Mouse (Mus musculus) spleen, adult 2 months (tissue): ENCODE measurements around the gene Klrb1b. TPM values are rescaled to one million over a fixed set of nuclear protein-coding genes. Genes with fewer than 3 reads are reported as not detected.

Source experiments
- DNase-seq, 2 experiments: peaks; one replicate each; pipeline versions ENCODE4 v3.0.0 to v3.0.0-alpha.2; 2012 to 2021; ENCODE audit warnings: low spot score in 2 of 2, low read depth in 1 of 2
- H3K27ac ChIP-seq: fragments of 200-500 bp; 2 replicates; pipeline ENCODE4 v1.5.1; 2012; ENCODE audit warnings: low read length, inconsistent platforms; ENCODE audit not compliant: insufficient read depth
- H3K27me3 ChIP-seq: fragments of 200-500 bp; 2 replicates; pipeline ENCODE4 v1.6.1; 2012; ENCODE audit warnings: mild to moderate bottlenecking, moderate library complexity, low read length, inconsistent platforms; ENCODE audit not compliant: control insufficient read depth, insufficient read depth
- H3K36me3 ChIP-seq: fragments of 200-500 bp; 2 replicates; pipeline ENCODE4 v1.6.1; 2012; ENCODE audit warnings: mild to moderate bottlenecking, low read length, inconsistent platforms; ENCODE audit not compliant: control insufficient read depth, insufficient read depth
- H3K4me1 ChIP-seq: fragments of 200-500 bp; 2 replicates; pipeline ENCODE4 v1.6.1; 2011; ENCODE audit warnings: inconsistent platforms; ENCODE audit not compliant: control insufficient read depth, insufficient read depth, insufficient read length
- H3K4me3 ChIP-seq: fragments of 200-500 bp; 2 replicates; pipeline ENCODE4 v1.5.1; 2011; ENCODE audit warnings: mild to moderate bottlenecking, inconsistent platforms; ENCODE audit not compliant: insufficient read depth, insufficient read length; ENCODE audit errors: extremely low read depth
- CTCF ChIP-seq: fragments of 200-500 bp; IDR thresholded peaks from 2 replicates; pipeline ENCODE4 v1.5.1; 2011; ENCODE audit warnings: mild to moderate bottlenecking, inconsistent platforms; ENCODE audit not compliant: insufficient read depth, insufficient read length, insufficient replicate concordance; ENCODE audit errors: extremely low read depth
- POLR2A ChIP-seq: fragments of 200-500 bp; IDR thresholded peaks from 2 replicates; pipeline ENCODE4 v1.6.1; 2011; ENCODE audit warnings: low read depth, low read length, inconsistent platforms
- WGBS: fragments of 180-500 bp; shearing (Covaris S2); methylation state at CpG from one replicate; pipeline ENCODE4 v1.1.7; 2018; 5-methylcytosine and 5-hydroxymethylcytosine counted together
- polyA plus RNA-seq: library from polyadenylated mRNA; depleted of rRNA; stranded (reverse); fragments of >200 nt; gene quantifications from 2 replicates; pipeline ENCODE4 v1.2.3, GENCODE M21; 2012; rRNA removed

The Klrb1b gene
- 0.62 and 1.7 TPM in 2 replicates for polyA plus RNA-seq

- no peak within 1 kb of the TSS for H3K27ac ChIP-seq
- no peaks in the 10 kb centered on the region for H3K27me3 ChIP-seq
- no peaks in the 10 kb centered on the region for H3K36me3 ChIP-seq
- no peak for TF ChIP-seq POLR2A
- no peak for TF ChIP-seq CTCF
- no peak for DNase-seq
- no peak within 1 kb of the TSS for H3K4me3 ChIP-seq
- no peaks in the 10 kb centered on the region for H3K4me1 ChIP-seq
- WGBS = 77% methylated on average over 6 of the region's 6 CpGs
Measured at GRCm38 (mm10) chr6:128826132-128826531, at the start of gene Klrb1b, which contains the start of gene Gm44511. Gene Klrb1b (minus strand): TSS chr6:128826331. Gene Gm44511 (minus strand): TSS chr6:128826315.

GRCm38 (mm10) chr6:128871910-128872610 is 45.9 kb upstream of the Klrb1b start:
- Histone ChIP-seq H3K36me3 (no peaks in the 10 kb centered on the region; the same call in 1 of the 2 replicates), H3K27ac (no peak overlapping the region), H3K4me1 (peaks cover 5% of the 10 kb centered on the region), H3K27me3 (no peaks in the 10 kb centered on the region), H3K4me3 (no peak overlapping the region)
- TF ChIP-seq CTCF (no peak), POLR2A (no peak)
- 84% methylated on average over 1 of the region's 1 CpGs for WGBS
- DNase-seq = no peak

GRCm38 (mm10) chr6:128868861-128869260 is 42.7 kb upstream of the Klrb1b start:
- no peaks in the 10 kb centered on the region; the same call in 1 of the 2 replicates for H3K36me3 ChIP-seq
- TF ChIP-seq POLR2A (no peak), CTCF (no peak)
- H3K4me3 ChIP-seq = no peak overlapping the region
- no peaks in the 10 kb centered on the region for H3K27me3 ChIP-seq
- WGBS = 43% methylated on average over 3 of the region's 3 CpGs
- no peak overlapping the region; the same call in 1 of the 2 replicates for H3K27ac ChIP-seq
- DNase-seq = no peak
- peaks cover 5% of the 10 kb centered on the region for H3K4me1 ChIP-seq

- DNase-seq = no peak
Measured at GRCm38 (mm10) chr6:128857976-128858375, 31.8 kb upstream of the Klrb1b start.

GRCm38 (mm10) chr6:128856250-128856649 is 30.1 kb upstream of the Klrb1b start:
- DNase-seq = peak in 1 of 2 experiments; percentile 71
- peak overlapping the region; percentile 58 for H3K27ac ChIP-seq
- no peak for TF ChIP-seq CTCF
- no peak for TF ChIP-seq POLR2A
- peaks cover 26% of the 10 kb centered on the region; the same call in 1 of the 2 replicates for H3K4me1 ChIP-seq
- H3K4me3 ChIP-seq = no peak overlapping the region
- 14% methylated on average over 5 of the region's 5 CpGs for WGBS
- peaks cover 2% of the 10 kb centered on the region; the same call in 1 of the 2 replicates for H3K36me3 ChIP-seq
- H3K27me3 ChIP-seq = no peaks in the 10 kb centered on the region

More at GRCm38 (mm10) chr6:128857976-128858375, 31.8 kb upstream of the Klrb1b start:
- Histone ChIP-seq H3K27me3 (no peaks in the 10 kb centered on the region), H3K4me1 (peaks cover 13% of the 10 kb centered on the region; the same call in 1 of the 2 replicates), H3K4me3 (no peak overlapping the region), H3K36me3 (peaks cover 2% of the 10 kb centered on the region; the same call in 1 of the 2 replicates), H3K27ac (peak overlapping the region; percentile 20)
- WGBS = 88% methylated on average over 2 of the region's 2 CpGs
- TF ChIP-seq CTCF (no peak), POLR2A (no peak)

GRCm38 (mm10) chr6:128855477-128855876 is 29.3 kb upstream of the Klrb1b start:
- H3K27ac ChIP-seq = peak overlapping the region; percentile 72; the same call in 1 of the 2 replicates
- TF ChIP-seq CTCF (no peak), POLR2A (no peak)
- H3K27me3 ChIP-seq = no peaks in the 10 kb centered on the region
- H3K36me3 ChIP-seq = peaks cover 2% of the 10 kb centered on the region; the same call in 1 of the 2 replicates
- no peak for DNase-seq
- peaks cover 26% of the 10 kb centered on the region; the same call in 1 of the 2 replicates for H3K4me1 ChIP-seq
- WGBS = 75% methylated on average over 1 of the region's 1 CpGs
- H3K4me3 ChIP-seq = no peak overlapping the region
